Mouse (Mus musculus) embryonic fibroblast, embryonic 13.5 days (primary cell): Measurements from ENCODE around the gene Ptpn4.

ENCODE experiments used
- CTCF ChIP-seq: IDR thresholded peaks from 2 replicates; pipeline ENCODE4 v1.5.1; 2011; ENCODE audit warnings: mild to moderate bottlenecking, control low read depth, low read length, moderate library complexity, borderline replicate concordance; ENCODE audit not compliant: insufficient read depth
- POLR2A ChIP-seq: IDR thresholded peaks from 2 replicates; pipeline ENCODE4 v1.6.1; 2011; ENCODE audit warnings: low read depth, mild to moderate bottlenecking, control low read depth, low read length, moderate library complexity

- TF ChIP-seq POLR2A (no peak), CTCF (no peak)
Measured at GRCm38 (mm10) chr1:119852980-119853379, 15.6 kb upstream of the Ptpn4 start.
